Mouse (Mus musculus): ENCODE measurements around the gene Ip6k3. TPM values are rescaled to one million over a fixed set of nuclear protein-coding genes. Genes with fewer than 3 reads are reported as not detected.

The Ip6k3 gene
- polyA plus RNA-seq, 1 experiment from 2014 or later, result 0.21 TPM

GRCm38 (mm10) chr17:27118676-27119539, 48.7 kb downstream of the Ip6k3 start:
- Histone ChIP-seq H3K9me3 (replicated peaks) (no peaks in the 10 kb centered on the region), H3K27ac (no peak overlapping the region), H3K4me2 (no peak overlapping the region), H3K4me1 (peaks cover 27% of the 10 kb centered on the region), H3K4me3 (no peak overlapping the region), H3K27me3 (no peaks in the 10 kb centered on the region), H3K9ac (no peak overlapping the region), H3K36me3 (ENCODE audit: poor library complexity, severe bottlenecking) (peaks cover 22% of the 10 kb centered on the region)
- WGBS, result 91% methylated on average over 25 of the region's 25 CpGs
- ATAC-seq, result no peak

GRCm38 (mm10) chr17:27110072-27110471, 57.5 kb downstream of the Ip6k3 start:
- H3K9ac ChIP-seq, result no peak overlapping the region
- 89% methylated on average over 7 of the region's 7 CpGs for WGBS
- no peak overlapping the region for H3K27ac ChIP-seq
- ATAC-seq, result no peak
- no peaks in the 10 kb centered on the region for H3K36me3 ChIP-seq (ENCODE audit: poor library complexity, severe bottlenecking)
- no peak overlapping the region for H3K4me3 ChIP-seq
- H3K9me3 ChIP-seq (replicated peaks), result no peaks in the 10 kb centered on the region
- H3K4me2 ChIP-seq, result no peak overlapping the region
- H3K4me1 ChIP-seq, result no peaks in the 10 kb centered on the region
- no peaks in the 10 kb centered on the region for H3K27me3 ChIP-seq

GRCm38 (mm10) chr17:27107936-27108335, 59.7 kb downstream of the Ip6k3 start:
- no peaks in the 10 kb centered on the region for H3K27me3 ChIP-seq
- H3K9ac ChIP-seq, result no peak overlapping the region
- no peak overlapping the region for H3K4me3 ChIP-seq
- H3K4me1 ChIP-seq, result peaks cover 1% of the 10 kb centered on the region
- ATAC-seq, result no peak
- H3K9me3 ChIP-seq (replicated peaks), result no peaks in the 10 kb centered on the region
- H3K36me3 ChIP-seq (ENCODE audit: poor library complexity, severe bottlenecking), result no peaks in the 10 kb centered on the region
- H3K27ac ChIP-seq, result no peak overlapping the region
- 77% methylated on average over 6 of the region's 6 CpGs for WGBS
- no peak overlapping the region for H3K4me2 ChIP-seq

DNA sequence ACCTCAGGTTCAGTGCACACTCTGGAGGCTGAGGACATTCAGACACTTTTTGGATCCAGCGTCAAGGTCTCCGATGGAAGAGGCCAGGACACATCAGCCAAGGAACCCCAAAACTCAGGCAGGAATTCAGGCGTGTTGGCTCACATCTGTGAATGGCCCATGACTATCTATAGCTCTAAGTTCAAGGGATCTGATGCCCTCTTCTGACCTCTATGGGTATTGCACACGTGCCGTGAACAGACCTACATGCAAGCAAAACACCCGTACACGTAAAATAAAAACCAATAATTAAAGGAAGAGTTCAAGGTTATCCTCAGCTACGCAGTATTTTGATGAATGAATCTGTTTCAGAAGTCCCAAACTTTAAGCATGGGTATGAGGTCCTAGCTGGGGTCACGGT, 60.9 kb downstream of the Ip6k3 start:
- no peak for ATAC-seq
- 84% methylated on average over 9 of the region's 9 CpGs for WGBS

DNA sequence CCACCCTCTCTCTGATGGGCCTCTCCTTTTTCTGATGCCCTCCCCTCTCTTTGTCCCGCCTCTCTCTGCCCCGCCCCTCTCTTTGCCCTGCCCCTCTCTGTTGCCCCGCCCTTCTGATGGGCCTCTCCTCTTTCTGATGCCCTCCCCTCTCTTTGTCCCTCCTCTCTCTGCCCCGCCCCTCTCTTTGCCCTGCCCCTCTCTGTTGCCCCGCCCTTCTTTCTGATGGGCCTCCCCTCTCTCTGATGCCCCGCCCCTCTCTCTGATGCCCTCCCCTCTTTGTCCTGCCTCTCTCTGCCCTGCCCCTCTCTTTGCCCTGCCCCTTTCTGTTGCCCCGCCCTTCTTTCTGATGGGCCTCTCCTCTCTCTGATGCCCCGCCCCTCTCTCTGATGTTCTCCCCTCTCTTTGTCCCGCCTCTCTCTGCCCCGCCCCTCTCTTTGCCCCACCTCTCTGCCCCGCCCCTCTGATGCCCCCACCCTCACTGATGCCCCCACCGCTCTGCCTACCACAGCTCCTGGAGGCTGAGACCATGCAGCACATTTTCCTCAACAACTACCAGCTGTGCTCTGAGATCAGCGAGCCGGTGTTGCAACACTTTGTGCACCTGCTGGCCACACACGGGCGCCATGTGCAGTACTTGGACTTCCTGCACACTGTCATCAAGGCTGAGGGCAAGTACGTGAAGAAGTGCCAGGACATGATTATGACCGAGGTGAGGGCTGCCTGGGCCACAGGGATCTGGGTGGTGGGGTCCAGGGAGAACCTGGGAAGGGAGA, 61.7 kb downstream of the Ip6k3 start:
- no peak for ATAC-seq
- WGBS, result 79% methylated on average over 14 of the region's 18 CpGs
- H3K27me3 ChIP-seq, result no peaks in the 10 kb centered on the region
- H3K9ac ChIP-seq, result no peak overlapping the region
- no peaks in the 10 kb centered on the region for H3K36me3 ChIP-seq (ENCODE audit: poor library complexity, severe bottlenecking)
- H3K4me3 ChIP-seq, result no peak overlapping the region
- no peaks in the 10 kb centered on the region for H3K9me3 ChIP-seq (replicated peaks)
- peaks cover 9% of the 10 kb centered on the region for H3K4me1 ChIP-seq
- H3K27ac ChIP-seq, result no peak overlapping the region
- no peak overlapping the region for H3K4me2 ChIP-seq

More for the DNA sequence above, 60.9 kb downstream of the Ip6k3 start:
- no peak overlapping the region for H3K27ac ChIP-seq
- H3K4me3 ChIP-seq, result no peak overlapping the region
- no peak overlapping the region for H3K9ac ChIP-seq
- no peaks in the 10 kb centered on the region for H3K36me3 ChIP-seq (ENCODE audit: poor library complexity, severe bottlenecking)
- H3K9me3 ChIP-seq (replicated peaks), result no peaks in the 10 kb centered on the region
- peaks cover 9% of the 10 kb centered on the region for H3K4me1 ChIP-seq
- H3K4me2 ChIP-seq, result no peak overlapping the region
- no peaks in the 10 kb centered on the region for H3K27me3 ChIP-seq

DNA sequence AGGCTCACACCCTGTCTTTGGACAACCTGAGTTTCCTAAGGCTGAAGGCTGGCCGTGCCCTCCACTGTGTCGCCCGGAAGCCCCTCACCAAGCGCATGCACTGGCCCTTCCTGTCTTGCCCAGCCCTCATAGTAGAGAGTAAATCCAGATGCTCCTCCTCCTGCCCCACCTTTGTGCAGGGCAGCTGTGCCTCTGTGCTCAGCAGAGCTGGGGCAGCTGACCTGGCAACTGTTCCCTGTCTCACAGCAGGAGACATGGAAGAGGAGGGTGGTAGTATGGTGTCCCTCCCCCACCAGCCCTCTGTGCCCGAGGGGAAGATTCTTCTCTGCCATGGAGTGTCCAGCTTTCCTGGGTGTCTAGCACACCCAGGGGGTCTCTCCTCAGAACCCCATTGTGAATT, 65.9 kb downstream of the Ip6k3 start:
- no peak for ATAC-seq
- H3K4me1 ChIP-seq, result peaks cover 9% of the 10 kb centered on the region
- H3K9ac ChIP-seq, result no peak overlapping the region
- no peaks in the 10 kb centered on the region for H3K27me3 ChIP-seq
- no peaks in the 10 kb centered on the region for H3K36me3 ChIP-seq (ENCODE audit: poor library complexity, severe bottlenecking)
- 84% methylated on average over 5 of the region's 5 CpGs for WGBS
- H3K4me3 ChIP-seq, result no peak overlapping the region
- no peak overlapping the region for H3K4me2 ChIP-seq
- H3K9me3 ChIP-seq (replicated peaks), result no peaks in the 10 kb centered on the region
- no peak overlapping the region for H3K27ac ChIP-seq

DNA sequence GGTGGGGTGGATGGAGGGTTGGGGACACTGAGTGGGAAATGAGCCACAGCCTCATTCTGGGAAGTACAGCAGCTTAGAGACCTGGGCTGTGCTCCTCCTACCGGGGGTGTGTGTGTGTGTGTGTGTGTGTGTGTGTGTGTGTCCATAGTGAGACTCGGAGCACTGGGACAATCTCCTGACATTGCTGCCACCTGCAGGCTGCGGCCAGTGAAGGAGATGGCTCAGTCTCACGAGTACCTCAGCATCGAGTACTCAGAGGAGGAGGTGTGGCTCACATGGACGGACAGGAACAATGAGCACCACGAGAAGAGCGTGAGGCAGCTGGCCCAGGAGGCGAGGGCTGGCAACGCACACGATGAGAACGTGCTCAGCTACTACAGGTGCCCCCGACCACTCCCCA, 71.9 kb downstream of the Ip6k3 start:
- no peak overlapping the region for H3K9ac ChIP-seq

More for the DNA sequence above, 71.9 kb downstream of the Ip6k3 start:
- no peak overlapping the region for H3K27ac ChIP-seq
- no peaks in the 10 kb centered on the region for H3K9me3 ChIP-seq (replicated peaks)
- H3K4me2 ChIP-seq, result no peak overlapping the region
- H3K36me3 ChIP-seq (ENCODE audit: poor library complexity, severe bottlenecking), result no peaks in the 10 kb centered on the region
- no peaks in the 10 kb centered on the region for H3K27me3 ChIP-seq
- WGBS, result 30% methylated on average over 13 of the region's 13 CpGs
- ATAC-seq, result 0 out of 2 replicates have a peak, but pooled peaks have one; percentile 8
- no peaks in the 10 kb centered on the region for H3K4me1 ChIP-seq
- no peak overlapping the region for H3K4me3 ChIP-seq

Other genes with a start within 250 kb of the Ip6k3 start
- 8.8 and 9.5 TPM in 2 replicates for gene Phf1, start 234.7 kb downstream of the Ip6k3 start, polyA plus RNA-seq (2015; fragmentation: Nextera tagmentation; extraction: Ambion mirVana)
- gene Cuta, start 228.2 kb downstream of the Ip6k3 start, polyA plus RNA-seq (2015; fragmentation: Nextera tagmentation; extraction: Ambion mirVana), result 171 and 172 TPM in 2 replicates
- gene Syngap1, start 226.5 kb downstream of the Ip6k3 start, polyA plus RNA-seq (2015; fragmentation: Nextera tagmentation; extraction: Ambion mirVana), result 5.9 TPM in 2 replicates
- gene Zbtb9, start 194.6 kb downstream of the Ip6k3 start, polyA plus RNA-seq (2015; fragmentation: Nextera tagmentation; extraction: Ambion mirVana), result 17.4 and 17.7 TPM in 2 replicates
- 1.9 and 2.6 TPM in 2 replicates for gene Bak1, start 138.8 kb downstream of the Ip6k3 start, polyA plus RNA-seq (2015; fragmentation: Nextera tagmentation; extraction: Ambion mirVana)
- gene Itpr3, start 110.5 kb downstream of the Ip6k3 start, polyA plus RNA-seq (2015; fragmentation: Nextera tagmentation; extraction: Ambion mirVana), result 0.41 and 0.52 TPM in 2 replicates
- 310 and 318 TPM in 2 replicates for gene Uqcc2, start 33.9 kb downstream of the Ip6k3 start, polyA plus RNA-seq (2015; fragmentation: Nextera tagmentation; extraction: Ambion mirVana)
- gene Lemd2, start 36.7 kb upstream of the Ip6k3 start, polyA plus RNA-seq (2015; fragmentation: Nextera tagmentation; extraction: Ambion mirVana), result 14.6 and 16.4 TPM in 2 replicates